Mouse (Mus musculus): ENCODE results near the gene Tmprss3.

Tmprss3 gene

DNA sequence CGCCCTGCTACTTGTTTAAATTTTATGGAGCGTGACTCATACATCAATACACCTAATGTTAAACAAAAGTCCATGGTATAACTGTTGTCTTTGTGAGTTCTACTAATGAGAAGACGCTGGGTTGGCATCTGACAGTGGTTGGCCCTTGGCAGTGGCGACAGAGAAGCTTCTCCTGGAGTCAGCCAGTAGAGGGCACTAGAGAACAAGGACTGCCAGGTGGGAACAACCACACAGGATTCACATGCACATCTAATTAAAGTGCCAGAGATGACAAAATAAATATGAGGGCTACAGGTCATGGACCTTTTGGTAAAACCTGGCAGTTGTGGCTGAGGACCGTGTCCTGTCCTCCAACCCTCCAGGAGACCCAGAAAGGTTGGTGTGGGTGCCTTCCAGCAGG lies 60.4 kb downstream of the Tmprss3 start:
- peak; percentile 75 for DNase-seq (ENCODE audit: low read depth, low spot score)

DNA sequence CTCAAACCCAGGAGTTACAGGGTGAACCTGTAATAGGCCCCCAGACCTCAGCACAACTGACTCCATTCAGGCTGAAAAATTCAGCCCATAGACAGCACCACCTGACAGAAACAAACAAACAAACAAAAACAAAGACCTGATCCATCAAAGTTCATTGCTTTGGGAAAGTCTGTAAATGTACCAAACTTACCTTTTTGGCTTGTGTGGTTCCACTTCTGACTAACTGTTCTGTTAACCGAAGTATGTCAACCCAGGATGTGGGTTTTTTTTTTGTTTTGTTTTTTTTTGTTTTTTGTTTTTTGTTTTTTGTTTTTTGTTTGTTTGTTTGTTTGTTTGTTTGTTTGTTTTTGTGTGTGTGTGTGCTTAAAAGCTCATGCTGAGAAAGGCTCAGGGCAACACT lies 62.0 kb downstream of the Tmprss3 start:
- DNase-seq (ENCODE audit: low read depth, low spot score), result peak; percentile 15

DNA sequence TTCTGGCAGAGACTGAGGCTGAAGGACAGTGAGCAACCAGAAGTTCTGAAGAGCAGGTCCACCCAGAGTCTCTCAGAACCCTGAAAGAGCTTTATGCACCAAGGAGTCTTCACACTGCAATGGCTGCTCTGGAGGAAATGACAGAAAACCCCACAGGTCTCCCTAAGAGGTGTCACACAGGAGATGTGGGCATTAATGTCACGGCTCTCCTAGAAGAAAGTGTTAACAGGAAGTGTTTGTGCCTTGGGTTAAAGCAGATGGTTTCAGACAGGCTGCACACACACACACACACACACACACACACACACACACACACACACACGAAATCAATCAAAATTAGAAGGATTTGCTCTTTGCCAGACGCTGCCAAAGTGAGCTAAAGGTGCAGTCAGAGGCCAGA lies 62.5 kb downstream of the Tmprss3 start:
- DNase-seq (ENCODE audit: low read depth, low spot score), result peak; percentile 58

DNA sequence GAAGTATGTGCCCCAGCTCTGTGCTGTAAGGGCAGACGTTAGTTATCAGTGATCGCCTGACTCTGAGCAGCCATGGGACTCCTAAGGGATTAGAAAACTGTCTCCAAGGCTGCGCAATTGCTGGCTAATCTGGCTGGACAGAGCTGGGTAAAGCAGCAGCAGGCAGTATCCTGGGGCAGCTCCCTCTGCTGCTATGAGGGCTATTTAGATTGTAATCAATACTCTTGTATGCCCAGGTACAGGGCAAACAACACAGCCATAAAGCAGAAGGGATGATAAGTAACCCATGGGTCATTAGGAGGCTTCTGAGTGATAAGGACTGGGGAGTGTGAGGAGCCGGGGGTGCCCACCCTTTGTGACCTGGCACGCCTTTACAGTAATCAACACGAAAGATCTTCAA lies 63.9 kb downstream of the Tmprss3 start:
- DNase-seq (ENCODE audit: low read depth, low spot score), result no peak

DNA sequence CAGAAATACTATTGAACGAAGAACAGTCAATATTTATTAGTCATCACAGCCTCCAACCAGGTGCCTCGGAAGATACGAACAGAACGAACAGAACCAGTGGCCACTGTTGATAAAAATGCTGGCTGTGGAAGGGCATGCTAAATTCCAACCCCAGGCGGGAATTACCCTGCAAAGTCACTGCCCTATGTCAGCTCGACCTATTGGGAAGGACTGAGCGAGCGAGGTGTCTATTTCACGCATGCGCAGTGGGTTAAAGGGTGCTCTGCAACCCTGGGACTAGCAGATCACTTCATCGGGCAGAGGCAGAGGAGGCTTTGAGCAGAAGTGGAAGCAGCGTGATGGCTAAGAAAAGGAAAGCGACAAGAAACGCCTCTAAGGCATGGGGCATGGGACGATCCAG lies 65.0 kb downstream of the Tmprss3 start:
- DNase-seq (ENCODE audit: low read depth, low spot score), result no peak

DNA sequence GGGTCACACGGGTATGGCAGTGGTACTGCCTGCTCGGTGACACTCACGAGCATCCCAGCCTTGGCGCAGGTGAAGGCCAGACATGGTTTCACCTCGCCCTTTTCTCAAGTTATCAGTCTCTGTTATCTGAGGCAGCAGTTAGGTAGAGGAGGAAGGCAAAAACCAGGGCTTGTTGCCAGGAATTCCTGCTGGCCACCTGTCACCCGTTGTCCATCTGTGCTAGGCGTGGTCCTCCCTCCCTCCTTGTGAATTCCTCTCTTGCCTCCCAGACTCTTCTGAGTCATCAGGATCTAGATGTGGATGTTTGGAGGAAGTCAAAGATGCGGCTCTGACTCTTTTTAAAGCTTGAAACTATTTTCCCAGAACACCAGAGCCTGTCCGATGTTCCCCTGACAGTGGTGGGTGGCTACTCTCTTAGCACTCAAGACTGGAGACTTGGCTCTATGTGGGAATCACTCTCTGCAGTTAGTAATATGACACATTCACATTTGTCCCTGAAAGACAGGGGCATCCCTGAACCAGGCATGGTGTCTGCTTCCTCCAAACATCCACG lies 67.4 kb downstream of the Tmprss3 start:
- no peak for DNase-seq (ENCODE audit: low read depth, low spot score)

DNA sequence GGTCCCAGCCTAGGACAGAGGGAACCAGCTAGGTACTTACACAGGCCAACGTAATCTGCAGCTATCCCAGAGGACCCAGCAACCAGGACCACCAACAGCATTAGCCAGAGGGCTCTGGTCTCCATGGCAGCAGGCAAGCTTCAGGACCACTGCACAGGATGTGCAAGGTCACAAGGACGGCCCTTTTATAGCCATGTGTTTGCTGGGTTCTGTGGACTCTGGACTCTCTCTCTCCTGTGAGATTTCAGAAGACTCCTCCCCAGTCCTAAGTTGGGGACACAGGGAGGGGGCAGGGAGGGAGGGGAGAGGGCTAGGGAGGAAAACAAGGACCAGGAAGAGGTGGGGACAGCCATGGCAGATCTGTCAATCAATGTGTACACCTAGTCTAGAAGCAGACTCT lies 69.3 kb downstream of the Tmprss3 start, which contains the start of gene Tff3:
Gene Tff3, minus strand, starts transcription at position 195 of the 400 bp plus-strand sequence.
- no peak for DNase-seq (ENCODE audit: low read depth, low spot score)
